Mouse (Mus musculus) forebrain, embryonic 15.5 days (tissue): Measurements from ENCODE around the gene Ofd1. TPM values are rescaled to one million over a fixed set of nuclear protein-coding genes. Genes with fewer than 3 reads are reported as not detected.

ENCODE experiments used
- ATAC-seq: fragments of 200-750 bp; cut with Nextera tagmentation; replicated peaks from 2 replicates; pipeline ENCODE4 v1.8.0; 2017; ENCODE audit warnings: mild to moderate bottlenecking, moderate TSS enrichment, moderate library complexity
- H3K27ac ChIP-seq: fragments of 300-500 bp; sonication (generic); replicated peaks from 2 replicates; pipeline ENCODE4 v1.5.1; 2015; ENCODE audit warnings: mild to moderate bottlenecking, inconsistent platforms
- H3K27me3 ChIP-seq: fragments of 300-500 bp; sonication (generic); 2 replicates; pipeline ENCODE4 v1.6.1; 2015; ENCODE audit warnings: inconsistent platforms
- H3K36me3 ChIP-seq: fragments of 300-500 bp; sonication (generic); 2 replicates; pipeline ENCODE4 v1.6.1; 2015; ENCODE audit warnings: mild to moderate bottlenecking, inconsistent platforms
- H3K4me1 ChIP-seq: fragments of 300-500 bp; sonication (generic); 2 replicates; pipeline ENCODE4 v1.6.1; 2015; ENCODE audit warnings: inconsistent platforms
- H3K4me2 ChIP-seq: fragments of 300-500 bp; sonication (generic); replicated peaks from 2 replicates; pipeline ENCODE4 v1.6.1; 2015; ENCODE audit warnings: mild to moderate bottlenecking, inconsistent platforms
- H3K4me3 ChIP-seq: fragments of 300-500 bp; sonication (generic); 2 replicates; pipeline ENCODE4 v1.5.1; 2015; ENCODE audit warnings: mild to moderate bottlenecking, inconsistent platforms
- H3K9ac ChIP-seq: fragments of 300-500 bp; sonication (generic); replicated peaks from 2 replicates; pipeline ENCODE4 v1.6.1; 2015; ENCODE audit warnings: mild to moderate bottlenecking, inconsistent platforms
- H3K9me3 ChIP-seq: fragments of 300-500 bp; sonication (generic); 2 replicates; pipeline ENCODE4 v1.6.1; 2016; ENCODE audit warnings: inconsistent platforms
- whole genome bisulfite sequencing: fragments of 180-500 bp; shearing (Covaris S2); methylation state at CpG from one replicate; pipeline ENCODE4 v1.1.7; 2015; ENCODE audit warnings: mixed read lengths; 5-methylcytosine and 5-hydroxymethylcytosine counted together
- polyA plus RNA-seq: library from polyadenylated mRNA; unstranded; fragments of >200 nt; fragmentation: Nextera tagmentation; extraction: Ambion mirVana; gene quantifications from 2 replicates; pipeline ENCODE4 v1.2.1, GENCODE M21; 2015

Gene Ofd1
- polyA plus RNA-seq, 1 experiment from 2014 or later: 7.8 TPM

DNA sequence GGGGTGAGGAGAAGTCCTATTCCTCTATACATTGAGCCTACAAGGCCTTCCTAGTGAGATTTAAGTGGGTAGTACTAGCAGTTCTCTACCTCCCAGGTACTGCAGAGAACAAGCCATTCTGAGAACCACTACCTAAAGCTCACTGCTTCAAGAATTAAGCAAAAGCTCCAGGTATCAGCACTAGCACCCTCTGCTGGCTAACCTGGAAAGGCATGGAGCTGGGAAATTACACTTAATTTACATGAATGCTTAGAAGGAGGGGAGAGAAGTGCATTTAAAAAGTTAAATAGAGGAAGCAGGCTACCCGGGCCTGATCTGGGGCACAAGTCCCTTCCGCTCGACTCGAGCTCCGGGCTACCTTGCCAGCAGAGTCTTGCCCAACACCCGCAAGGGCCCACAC is 24.3 kb downstream of the Ofd1 start:
- Histone ChIP-seq H3K27me3 (no peaks in the 10 kb centered on the region), H3K4me2 (no peak overlapping the region), H3K27ac (no peak overlapping the region), H3K4me1 (no peaks in the 10 kb centered on the region), H3K9ac (no peak overlapping the region), H3K36me3 (no peaks in the 10 kb centered on the region), H3K9me3 (no peaks in the 10 kb centered on the region), H3K4me3 (no peak overlapping the region)
- 89% methylated on average over 6 of the region's 6 CpGs for WGBS
- no peak for ATAC-seq

DNA sequence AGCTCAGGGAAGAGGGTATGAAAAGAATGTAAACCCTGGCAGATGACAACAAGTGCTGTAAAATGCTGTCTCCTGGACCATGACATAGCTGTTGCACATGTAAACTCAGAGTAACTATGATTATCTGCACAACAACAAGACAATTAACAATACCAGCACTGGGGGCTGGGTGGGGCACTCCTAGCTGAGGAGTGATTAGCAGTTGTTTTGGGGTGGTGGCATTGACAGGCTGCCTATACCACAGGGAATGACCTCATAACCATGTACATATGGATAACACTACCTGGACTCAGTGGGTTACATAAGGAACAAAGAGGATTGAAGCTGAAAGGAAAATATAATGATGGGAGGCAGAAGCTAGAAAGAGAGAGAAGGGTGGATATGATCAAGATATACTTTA is 32.6 kb downstream of the Ofd1 start:
- Histone ChIP-seq H3K27ac (no peak overlapping the region), H3K9me3 (no peaks in the 10 kb centered on the region), H3K36me3 (peaks cover 6% of the 10 kb centered on the region; the same call in 1 of the 2 replicates), H3K9ac (no peak overlapping the region), H3K27me3 (no peaks in the 10 kb centered on the region), H3K4me2 (no peak overlapping the region), H3K4me3 (no peak overlapping the region), H3K4me1 (no peaks in the 10 kb centered on the region)
- no peak for ATAC-seq

DNA sequence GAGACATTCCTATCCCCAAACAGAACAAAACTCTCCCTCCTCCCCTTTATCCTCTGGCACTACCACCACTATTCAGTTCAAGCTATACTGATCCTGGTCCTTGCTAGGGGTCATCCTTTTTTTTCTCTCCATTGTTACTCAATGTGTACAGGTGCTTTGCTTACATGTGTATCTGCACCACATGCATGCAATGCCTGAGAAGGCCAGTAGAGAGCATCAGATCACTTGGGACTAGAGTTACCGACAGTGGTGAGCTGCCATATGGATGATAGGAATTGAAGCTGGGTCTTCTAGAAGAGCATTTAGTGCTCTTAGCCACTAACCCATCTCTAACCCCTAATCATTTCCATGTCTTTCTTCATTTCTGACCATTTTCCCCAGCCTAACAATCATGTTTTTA is 46.8 kb downstream of the Ofd1 start:
- 93% methylated on average over 1 of the region's 1 CpGs for WGBS
- no peak for ATAC-seq
- H3K9me3 ChIP-seq: no peaks in the 10 kb centered on the region

DNA sequence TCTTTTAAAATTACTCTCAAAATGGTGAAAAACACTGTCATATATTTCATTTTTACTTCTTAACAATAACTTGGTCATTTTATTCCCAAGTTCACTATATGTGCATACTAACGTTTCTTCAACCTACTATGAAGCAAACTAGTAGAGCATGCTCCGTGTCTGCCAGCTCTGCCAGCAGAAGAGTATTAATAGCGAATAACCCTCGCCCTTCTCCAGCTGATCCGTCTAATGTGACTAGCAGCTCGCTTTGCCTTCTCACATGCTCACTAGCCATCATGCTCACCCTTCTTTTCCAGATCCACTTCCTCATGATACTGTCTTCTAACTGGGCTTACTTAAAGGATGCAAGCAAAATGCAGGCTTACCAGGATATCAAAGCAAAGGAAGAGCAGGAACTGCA is 53.8 kb downstream of the Ofd1 start:
- Histone ChIP-seq H3K27ac (no peak overlapping the region), H3K9ac (no peak overlapping the region), H3K4me3 (no peak overlapping the region), H3K4me1 (no peaks in the 10 kb centered on the region), H3K9me3 (no peaks in the 10 kb centered on the region), H3K27me3 (no peaks in the 10 kb centered on the region), H3K36me3 (peaks cover 33% of the 10 kb centered on the region), H3K4me2 (no peak overlapping the region)
- WGBS: 81% methylated on average over 6 of the region's 6 CpGs
- ATAC-seq: no peak

More for the DNA sequence above, 46.8 kb downstream of the Ofd1 start:
- Histone ChIP-seq H3K9ac (no peak overlapping the region), H3K4me3 (no peak overlapping the region), H3K27me3 (no peaks in the 10 kb centered on the region), H3K4me1 (no peaks in the 10 kb centered on the region), H3K4me2 (no peak overlapping the region), H3K36me3 (no peaks in the 10 kb centered on the region), H3K27ac (no peak overlapping the region)

DNA sequence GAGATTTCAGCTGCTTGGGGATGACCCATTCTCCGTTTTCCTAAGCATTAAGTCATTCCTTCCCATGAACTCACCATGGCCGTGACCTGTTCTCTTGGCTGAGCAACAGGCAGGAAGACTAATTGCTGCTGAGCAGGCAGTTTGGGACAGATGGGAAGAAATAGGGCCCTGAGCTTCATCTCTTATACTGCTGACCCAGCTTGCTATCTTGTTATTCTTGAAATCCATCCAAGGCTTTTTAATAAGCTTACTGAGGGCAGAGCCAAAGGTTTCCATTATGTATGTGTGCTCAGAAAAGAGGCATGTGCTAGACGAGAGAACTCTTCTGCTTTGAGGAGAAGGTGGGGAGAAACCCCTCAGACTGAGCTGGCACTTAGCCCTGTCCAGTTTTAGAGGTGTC is 55.6 kb downstream of the Ofd1 start:
- Histone ChIP-seq H3K9me3 (no peaks in the 10 kb centered on the region), H3K9ac (no peak overlapping the region), H3K27me3 (no peaks in the 10 kb centered on the region), H3K4me2 (no peak overlapping the region), H3K4me3 (no peak overlapping the region), H3K36me3 (peaks cover 33% of the 10 kb centered on the region), H3K4me1 (no peaks in the 10 kb centered on the region), H3K27ac (no peak overlapping the region)
- WGBS: 59% methylated on average over 3 of the region's 3 CpGs
- 0 out of 2 replicates have a peak, but pooled peaks have one; percentile 32 for ATAC-seq

DNA sequence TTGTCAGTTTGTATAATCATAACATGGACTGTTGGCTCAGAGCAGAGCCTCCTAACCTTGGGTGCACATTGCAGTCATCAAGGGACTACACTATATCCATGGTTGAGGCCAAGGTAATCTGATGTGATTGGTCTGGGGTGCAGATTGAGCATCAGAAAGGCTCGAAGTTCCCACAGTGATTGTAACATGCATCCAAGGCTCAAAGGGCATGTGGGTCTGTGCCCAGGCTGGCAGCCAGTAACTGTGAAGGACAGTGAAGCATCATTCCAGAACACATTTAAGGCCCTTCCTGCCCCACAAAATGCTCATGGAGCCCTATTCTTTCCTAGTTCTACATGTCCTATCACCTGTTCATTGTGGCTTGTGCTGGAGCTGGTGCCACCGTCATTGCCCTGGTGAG is 56.9 kb downstream of the Ofd1 start:
- Histone ChIP-seq H3K27me3 (no peaks in the 10 kb centered on the region), H3K4me1 (no peaks in the 10 kb centered on the region), H3K36me3 (peaks cover 42% of the 10 kb centered on the region), H3K9ac (no peak overlapping the region), H3K4me2 (no peak overlapping the region), H3K4me3 (no peak overlapping the region), H3K27ac (no peak overlapping the region), H3K9me3 (no peaks in the 10 kb centered on the region)
- 91% methylated on average over 2 of the region's 2 CpGs for WGBS
- no peak for ATAC-seq

DNA sequence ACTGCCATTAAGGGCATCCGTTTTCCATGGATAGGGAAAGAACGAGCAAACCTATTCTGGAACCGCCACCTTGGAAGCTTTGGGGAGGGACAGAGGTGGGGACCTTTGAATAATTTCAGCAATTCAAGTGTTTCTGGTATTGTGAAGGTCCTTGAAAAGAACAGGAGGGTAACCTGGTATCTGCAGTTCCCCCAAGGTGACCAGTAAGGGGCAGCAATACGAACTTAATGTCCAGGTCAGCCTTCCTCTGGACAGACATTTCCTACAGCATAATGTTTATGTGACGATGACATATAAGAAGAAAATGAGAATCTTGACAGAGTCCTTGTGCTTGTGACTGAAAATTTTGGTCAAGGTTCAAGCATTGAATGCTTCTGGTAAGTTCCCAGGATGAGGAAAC is 61.9 kb downstream of the Ofd1 start:
- Histone ChIP-seq H3K27ac (no peak overlapping the region), H3K4me3 (no peak overlapping the region), H3K36me3 (peaks cover 55% of the 10 kb centered on the region), H3K4me1 (no peaks in the 10 kb centered on the region), H3K9me3 (no peaks in the 10 kb centered on the region), H3K9ac (no peak overlapping the region), H3K27me3 (no peaks in the 10 kb centered on the region), H3K4me2 (no peak overlapping the region)
- WGBS: 90% methylated on average over 5 of the region's 5 CpGs
- no peak for ATAC-seq

DNA sequence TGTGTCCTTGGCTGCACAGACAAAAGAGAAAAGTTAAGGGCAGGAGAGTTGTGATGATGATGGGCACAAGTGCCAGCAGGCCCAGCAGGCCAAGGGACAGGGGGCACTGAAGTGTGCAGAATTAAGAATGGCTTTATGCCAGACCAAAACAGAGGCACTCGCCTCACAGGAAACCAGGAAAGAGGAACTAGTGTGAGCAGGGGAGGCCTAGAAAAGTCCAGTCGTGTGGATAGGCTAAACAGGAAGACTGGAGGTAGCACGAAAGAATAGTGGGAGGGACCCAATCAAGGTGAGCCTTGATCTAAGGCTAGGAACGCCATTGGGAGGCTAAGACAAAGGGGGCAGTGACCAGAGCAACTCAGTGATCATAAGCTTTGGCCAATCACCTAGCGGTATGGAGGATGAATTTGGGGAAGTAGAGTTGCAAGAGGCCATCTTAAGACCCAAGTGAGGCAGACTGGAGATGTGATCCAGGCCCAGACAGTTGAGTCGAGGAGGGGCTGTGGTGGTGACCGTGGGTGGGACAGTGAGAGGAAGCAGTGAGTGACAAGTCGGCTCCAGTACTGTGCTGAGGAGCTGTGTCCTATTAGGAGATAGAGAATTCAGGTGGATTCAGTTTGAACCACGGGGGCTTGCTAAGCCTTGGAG is 63.7 kb downstream of the Ofd1 start:
- no peak for ATAC-seq
- H3K27ac ChIP-seq: no peak overlapping the region
- 79% methylated on average over 9 of the region's 9 CpGs for WGBS
- no peaks in the 10 kb centered on the region for H3K4me1 ChIP-seq
- no peak overlapping the region for H3K9ac ChIP-seq
- no peak overlapping the region for H3K4me3 ChIP-seq
- H3K36me3 ChIP-seq: peaks cover 43% of the 10 kb centered on the region
- H3K9me3 ChIP-seq: no peaks in the 10 kb centered on the region
- no peaks in the 10 kb centered on the region for H3K27me3 ChIP-seq
- no peak overlapping the region for H3K4me2 ChIP-seq

DNA sequence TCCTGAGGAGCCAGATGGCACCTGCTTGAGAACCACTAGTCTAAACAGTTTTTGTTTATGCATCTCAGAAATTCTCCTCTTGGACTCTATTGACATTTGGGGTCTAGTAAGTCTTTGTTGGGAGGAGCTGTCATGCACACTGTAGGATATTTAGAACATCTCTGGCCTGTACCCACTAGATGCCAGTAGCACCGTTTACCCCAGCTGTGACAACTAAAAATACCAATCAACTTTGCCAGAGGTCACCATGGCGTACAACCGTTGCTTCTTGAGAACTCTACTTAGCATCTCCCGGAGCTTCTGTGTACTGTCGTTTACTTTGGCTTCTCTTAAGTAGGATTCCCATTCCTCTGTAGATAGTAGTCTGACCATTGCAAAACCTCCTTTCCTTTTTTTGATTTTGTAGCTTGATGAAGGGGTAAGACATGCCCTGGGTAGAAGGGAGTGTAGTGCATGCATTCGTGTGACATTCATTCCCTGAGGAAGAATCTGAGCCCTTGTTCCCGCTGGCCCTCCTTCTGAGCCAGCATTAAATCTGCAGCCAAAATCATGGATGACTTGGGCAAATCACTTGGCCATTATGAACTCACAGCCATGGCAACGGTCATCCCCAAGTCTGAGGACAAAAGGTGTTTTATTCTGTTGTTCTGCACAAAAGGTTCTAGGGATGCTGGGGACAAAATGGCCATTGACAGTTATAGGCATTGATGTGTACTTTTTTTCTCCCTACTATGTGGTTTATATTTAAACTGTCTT is 74.9 kb downstream of the Ofd1 start:
- no peak overlapping the region for H3K27ac ChIP-seq
- ATAC-seq: no peak
- 68% methylated on average over 8 of the region's 8 CpGs for WGBS

DNA sequence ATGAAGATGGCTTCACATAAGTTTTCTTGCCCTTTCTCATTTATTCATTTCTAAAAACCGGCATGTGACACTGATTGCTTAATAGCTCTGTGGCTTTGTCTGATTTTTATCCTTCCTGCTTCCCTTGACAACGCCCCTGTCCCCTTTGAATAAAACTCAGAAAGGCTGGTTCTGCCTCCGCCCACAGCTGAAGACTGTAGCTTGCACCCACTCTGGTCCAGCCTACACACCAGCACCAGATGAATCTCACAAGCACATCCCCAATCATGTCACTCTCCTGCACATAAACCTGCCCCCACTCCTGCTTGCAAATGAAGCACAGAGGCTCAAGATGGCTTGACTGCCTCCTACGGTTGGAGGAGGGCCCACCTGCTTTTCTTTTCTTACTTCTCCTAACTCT is 80.0 kb downstream of the Ofd1 start:
- Histone ChIP-seq H3K4me2 (no peak overlapping the region), H3K27ac (no peak overlapping the region), H3K9me3 (no peaks in the 10 kb centered on the region), H3K4me3 (no peak overlapping the region), H3K27me3 (no peaks in the 10 kb centered on the region), H3K4me1 (0 out of 2 replicates have a peak, but pooled peaks cover under 1% of the 10 kb centered on the region), H3K9ac (no peak overlapping the region), H3K36me3 (peaks cover 4% of the 10 kb centered on the region; the same call in 1 of the 2 replicates)
- ATAC-seq: no peak
- WGBS: 85% methylated on average over 4 of the region's 4 CpGs

More for the DNA sequence above, 74.9 kb downstream of the Ofd1 start:
- H3K27me3 ChIP-seq: no peaks in the 10 kb centered on the region
- no peak overlapping the region for H3K4me2 ChIP-seq
- H3K4me3 ChIP-seq: no peak overlapping the region
- no peak overlapping the region for H3K9ac ChIP-seq
- H3K4me1 ChIP-seq: 0 out of 2 replicates have a peak, but pooled peaks cover 5% of the 10 kb centered on the region
- no peaks in the 10 kb centered on the region for H3K36me3 ChIP-seq
- H3K9me3 ChIP-seq: no peaks in the 10 kb centered on the region

DNA sequence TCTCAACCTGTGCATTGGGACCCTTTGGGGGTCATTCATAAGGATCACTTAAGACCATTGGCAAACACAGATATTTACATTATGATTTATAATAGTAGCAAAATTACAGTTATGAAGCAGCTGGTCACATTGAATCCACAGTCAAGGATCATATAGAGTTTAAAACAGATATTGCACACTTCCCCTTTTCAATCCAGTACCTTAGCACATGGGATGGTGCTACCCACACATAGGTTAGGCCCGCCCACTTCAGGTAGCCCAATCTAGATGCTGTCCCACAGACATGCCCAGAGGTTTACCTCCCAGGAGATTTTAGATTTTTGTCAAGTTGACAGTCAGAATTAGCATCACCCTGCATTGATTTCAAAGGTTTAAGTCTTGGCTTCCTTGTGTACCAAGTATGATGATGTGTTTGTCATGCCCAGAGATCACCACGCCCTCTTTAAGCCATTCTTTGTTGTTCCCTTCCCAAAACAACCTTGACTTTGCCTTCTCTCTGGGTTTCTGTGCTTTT is 80.5 kb downstream of the Ofd1 start:
- Histone ChIP-seq H3K9me3 (no peaks in the 10 kb centered on the region), H3K36me3 (peaks cover 4% of the 10 kb centered on the region; the same call in 1 of the 2 replicates), H3K4me1 (no peaks in the 10 kb centered on the region), H3K27me3 (no peaks in the 10 kb centered on the region), H3K4me2 (no peak overlapping the region), H3K9ac (no peak overlapping the region), H3K27ac (no peak overlapping the region), H3K4me3 (no peak overlapping the region)
- 82% methylated on average over 2 of the region's 2 CpGs for WGBS
- no peak for ATAC-seq

DNA sequence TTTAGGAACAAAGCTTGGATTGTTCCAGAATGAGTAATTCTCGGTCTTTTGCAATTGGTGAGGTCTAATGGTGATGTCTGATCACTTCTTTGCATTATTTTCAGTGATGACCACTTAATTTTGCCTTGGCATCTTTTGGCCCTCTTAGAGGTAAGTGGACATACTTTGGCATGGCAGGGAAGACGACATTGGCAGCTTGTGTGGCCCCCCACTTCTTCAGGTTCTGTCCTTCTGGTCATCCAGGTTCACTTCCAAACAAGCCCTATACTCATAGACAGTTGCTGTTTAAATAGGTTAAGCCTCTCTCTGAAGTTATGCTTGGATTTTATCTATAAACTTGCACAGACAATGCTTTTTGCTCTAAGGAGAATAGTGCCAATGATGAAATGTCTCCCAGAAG is 81.5 kb downstream of the Ofd1 start:
- Histone ChIP-seq H3K9ac (no peak overlapping the region), H3K4me3 (no peak overlapping the region), H3K4me1 (no peaks in the 10 kb centered on the region), H3K9me3 (no peaks in the 10 kb centered on the region), H3K27ac (no peak overlapping the region), H3K27me3 (no peaks in the 10 kb centered on the region), H3K4me2 (no peak overlapping the region), H3K36me3 (peaks cover 4% of the 10 kb centered on the region; the same call in 1 of the 2 replicates)
- ATAC-seq: no peak
- 79% methylated on average over 2 of the region's 2 CpGs for WGBS
